Mouse (Mus musculus) gastrocnemius, postnatal 36 days (tissue): Measurements from ENCODE around the gene Gm14326. TPM values are rescaled to one million over a fixed set of nuclear protein-coding genes. Genes with fewer than 3 reads are reported as not detected.
A peak's percentile ranks its signal among the peaks of the same experiment; 100 is the strongest.
"Not testable (repeated sequence)": the region's sequence is repeated elsewhere in the genome, so short reads cannot be mapped to it uniquely, and the experiment has no call there.

Experiments
- DNase-seq, 2 experiments: peaks; one replicate each; pipeline ENCODE4 v3.0.0; 2022
- intact Hi-C: fragments of 180-260 bp; cut with DNase I; formaldehyde crosslinking; loops from one replicate; pipeline ENCODE4 v1.15.1; 2025
- long read RNA-seq, 2 experiments: library from polyadenylated mRNA; stranded (forward); transcript quantifications; one replicate each; pipeline ENCODE4 v2.0.0; 2021
- total RNA-seq, 2 experiments: library from RNA; stranded (reverse); gene quantifications; 2 replicates each; pipeline ENCODE4 v1.2.3; 2021

Gm14326 gene
- total RNA-seq, result 10 to 100 TPM; 28.1 to 34.8 TPM
- long read RNA-seq, experiment 1, transcript Gm14326-201 (4 exons, 767 nt), result major isoform, 11 of 21 reads
- long read RNA-seq, experiment 1, partial matches to known transcripts, result 0 of 21 reads
- long read RNA-seq, experiment 1, other reads (novel, unspliced or antisense), result 6 of 21 reads
- long read RNA-seq, experiment 2, transcript Gm14326-202 (5 exons, 1,807 nt), result minor isoform, 6 of 28 reads
- long read RNA-seq, experiment 2, transcript Gm14326-201 (4 exons, 767 nt), result major isoform, 15 of 28 reads
- long read RNA-seq, experiment 2, partial matches to known transcripts, result 1 of 28 reads
- long read RNA-seq, experiment 2, other reads (novel, unspliced or antisense), result 6 of 28 reads

DNA sequence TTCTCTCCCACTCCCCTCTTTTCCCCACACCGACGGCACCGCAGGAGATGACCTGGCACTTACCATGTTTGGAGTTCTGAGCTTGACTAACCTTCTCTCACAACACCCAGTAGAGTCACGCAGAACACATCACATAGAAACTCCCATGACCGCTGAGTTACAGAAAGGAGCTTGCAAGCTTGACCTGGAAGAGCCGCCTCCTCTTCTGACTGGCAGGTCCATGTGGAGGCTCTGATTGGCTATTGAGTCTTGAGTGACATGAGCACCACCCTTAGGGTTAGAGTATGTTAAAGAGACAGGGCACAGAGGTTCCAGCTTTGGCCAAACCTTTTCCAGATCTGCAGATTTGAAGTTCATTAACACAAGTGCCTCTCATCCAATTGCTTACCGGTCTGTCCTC, at the start of gene Gm14326:
TSS of gene Gm14326 (minus strand) at position 153 of the 400 bp plus-strand sequence.
- intact Hi-C loops, result not testable (repeated sequence)
- DNase-seq, result peak; percentile 72 to 73

DNA sequence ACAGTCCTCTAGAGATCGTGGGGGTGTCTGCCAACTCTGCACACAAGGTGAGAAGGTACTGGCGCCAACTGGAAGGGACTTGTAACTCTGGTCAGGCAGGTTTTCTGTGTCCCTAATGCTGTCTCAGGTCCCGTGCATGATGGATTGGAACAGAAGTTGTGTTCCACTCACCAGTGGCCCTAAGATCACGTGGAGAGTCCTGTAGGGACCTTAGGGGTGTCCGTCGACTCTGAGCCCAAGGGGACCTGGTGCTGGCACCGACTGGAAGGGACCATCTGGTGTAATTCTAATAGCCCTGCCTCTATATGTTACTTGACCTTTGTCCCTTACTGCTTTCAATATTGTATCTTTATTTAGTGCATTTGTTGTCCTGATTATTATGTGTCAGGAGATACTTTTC, 17.7 kb upstream of the Gm14326 start:
- DNase-seq, result not testable (repeated sequence)

DNA sequence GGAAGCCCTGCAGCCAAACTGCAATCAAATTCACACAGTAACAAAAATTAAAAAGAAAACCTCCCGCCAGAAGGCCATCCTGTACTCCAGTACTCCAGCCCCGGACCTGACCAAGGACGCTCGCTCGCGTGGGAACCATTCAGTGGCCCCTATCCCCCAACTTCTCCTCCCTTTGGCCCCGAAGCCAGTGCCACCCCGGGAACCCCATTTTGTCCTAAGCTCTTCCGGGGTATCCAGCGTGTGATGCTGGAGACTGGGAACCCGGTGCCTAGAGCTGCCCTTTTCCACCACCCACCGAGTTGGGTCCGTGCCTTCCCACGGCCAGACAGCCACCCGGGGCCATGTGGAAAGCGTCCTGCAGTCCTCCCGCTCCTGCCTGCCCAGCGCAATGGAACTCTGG, 363 bp downstream of the Gm14326 start:
- intact Hi-C loops, result not testable (repeated sequence)
- peak in 1 of 2 experiments; percentile 14 for DNase-seq

More for the DNA sequence above, 17.7 kb upstream of the Gm14326 start:
- intact Hi-C loops, result not testable (repeated sequence)

DNA sequence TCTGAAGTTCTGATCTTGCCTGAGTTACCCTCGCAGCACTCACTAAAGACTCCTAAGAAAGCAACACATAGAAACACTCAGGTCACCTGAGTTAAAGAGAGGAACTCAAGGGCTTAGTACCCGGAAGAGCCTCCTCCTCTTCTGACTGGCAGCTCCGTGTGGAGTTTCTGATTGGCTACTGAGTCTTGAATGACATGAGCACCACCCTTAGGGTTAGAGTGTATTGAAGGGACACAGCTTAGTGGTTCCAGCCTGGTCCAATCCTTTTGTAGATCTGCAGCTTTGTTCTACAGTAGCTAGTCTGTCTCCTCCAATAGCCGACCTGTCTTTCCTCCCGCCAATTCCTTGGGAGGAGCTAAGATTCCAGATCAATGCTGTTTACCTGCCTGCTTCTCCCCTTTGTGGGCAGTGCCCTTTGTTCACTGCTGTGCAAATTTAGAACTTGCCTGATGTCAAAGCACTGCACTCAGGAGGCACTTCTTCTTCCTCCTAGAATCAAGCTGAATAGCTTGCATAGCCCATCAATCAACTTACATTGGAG, 31.5 kb downstream of the Gm14326 start, which contains the start of gene Zfp972:
TSS of gene Zfp972 (minus strand) at position 51 of the 541 bp plus-strand sequence.
- DNase-seq, intact Hi-C loops: not testable (repeated sequence)

DNA sequence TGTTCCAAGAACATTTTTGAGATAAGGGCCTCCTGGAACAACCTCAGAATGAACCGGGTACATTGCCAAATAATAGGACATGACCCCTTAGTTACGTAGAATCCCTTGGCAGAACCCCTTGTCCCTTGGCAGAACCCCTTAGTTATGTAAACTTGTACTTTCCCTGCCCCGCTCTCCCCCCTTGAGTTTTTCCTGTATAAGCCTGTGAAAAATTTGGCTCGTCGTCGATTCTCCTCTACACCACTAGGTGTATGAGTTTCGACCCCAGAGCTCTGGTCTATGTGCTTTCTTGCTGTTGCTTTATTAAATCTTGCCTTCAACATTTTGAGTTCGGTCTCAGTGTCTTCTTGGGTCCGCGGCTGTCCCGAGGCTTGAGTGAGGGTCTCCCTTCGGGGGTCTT, 53.8 kb downstream of the Gm14326 start:
- DNase-seq, intact Hi-C loops: not testable (repeated sequence)

DNA sequence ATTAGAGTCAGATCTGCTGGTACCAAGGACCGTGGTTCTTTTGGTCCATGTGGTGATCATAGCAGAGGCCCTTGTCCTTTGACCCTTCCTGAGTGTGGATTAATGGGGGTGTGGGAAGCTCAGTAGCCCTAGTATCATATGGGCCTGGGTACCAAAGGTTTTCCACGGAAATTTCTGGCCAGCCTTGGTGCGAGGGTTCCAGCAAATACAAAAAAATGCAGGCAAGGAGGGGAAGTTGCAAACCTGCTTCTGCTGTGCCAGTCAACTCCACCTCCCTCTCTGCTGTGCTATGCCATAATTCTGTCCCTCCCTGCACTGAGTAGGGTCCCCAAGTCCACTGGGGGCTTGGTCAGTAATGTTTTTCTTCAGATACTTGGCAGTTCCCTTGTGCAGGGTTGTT, 58.9 kb downstream of the Gm14326 start:
- DNase-seq, intact Hi-C loops: not testable (repeated sequence)

DNA sequence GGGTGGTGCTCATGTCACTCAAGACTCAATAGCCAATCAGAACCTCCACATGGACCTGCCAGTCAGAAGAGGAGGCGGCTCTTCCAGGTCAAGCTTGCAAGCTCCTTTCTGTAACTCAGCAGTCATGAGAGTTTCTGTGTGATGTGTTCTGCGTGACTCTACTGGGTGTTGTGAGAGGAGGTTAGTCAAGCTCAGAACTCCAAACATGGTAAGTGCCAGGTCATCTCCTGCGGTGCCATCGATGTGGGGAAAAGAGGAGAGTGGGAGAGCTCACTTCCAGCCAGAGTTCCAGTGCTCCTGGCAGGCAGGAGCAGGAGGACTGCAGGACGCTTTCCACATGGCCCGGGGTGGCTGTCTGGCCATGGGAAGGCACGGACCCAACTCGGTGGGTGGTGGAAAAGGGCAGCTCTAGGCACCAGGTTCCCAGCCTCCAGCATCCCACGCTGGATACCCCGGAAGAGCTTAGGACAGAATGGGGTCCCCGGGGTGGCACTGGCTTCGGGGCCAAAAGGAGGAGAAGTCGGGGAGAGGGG, 60.0 kb downstream of the Gm14326 start, which contains the start of gene Gm14327:
TSS of gene Gm14327 (plus strand) at position 51 of the 533 bp plus-strand sequence.
- DNase-seq, intact Hi-C loops: not testable (repeated sequence)

DNA sequence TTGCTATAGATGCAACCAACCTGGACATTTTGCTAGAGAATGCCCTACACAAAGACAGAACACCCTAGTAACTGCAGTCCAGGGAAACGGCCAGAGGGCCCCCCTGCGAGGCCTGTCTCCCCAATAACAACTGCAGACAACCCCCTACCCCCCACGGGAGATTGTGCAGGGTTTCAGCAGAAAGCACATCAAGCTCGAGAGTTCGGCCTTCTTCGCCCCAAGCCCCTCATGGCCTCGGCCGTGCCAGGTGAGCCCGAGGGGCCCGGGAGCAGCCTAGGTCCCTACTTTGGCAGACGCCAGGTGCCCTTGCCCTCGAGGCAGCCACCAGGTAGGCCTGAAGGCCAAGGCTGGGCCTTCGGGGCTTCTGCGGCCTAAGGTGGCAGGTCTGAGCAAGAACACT, 69.4 kb downstream of the Gm14326 start:
- DNase-seq, intact Hi-C loops: not testable (repeated sequence)

Other genes with a start within 250 kb of the Gm14326 start
- 10 to 100 TPM; 19.6 to 25.9 TPM for gene Gm14322, start 198.0 kb downstream of the Gm14326 start, total RNA-seq
- gene Gm14325, start 117.0 kb downstream of the Gm14326 start, total RNA-seq, result 10 to 100 TPM; 73.6 to 83.3 TPM
- gene Gm14327, start 60.2 kb downstream of the Gm14326 start, total RNA-seq, result 1 to 10 TPM; 2.9 to 4.4 TPM
- gene Zfp972, start 31.7 kb downstream of the Gm14326 start, total RNA-seq, result under 1 TPM in 1 of 2 experiments, not detected in 1; 0.51 TPM
- gene Zfp971, start 66.0 kb upstream of the Gm14326 start, total RNA-seq, result 10 to 100 TPM; 27.3 to 29.4 TPM
- gene Zfp931, start 121.2 kb upstream of the Gm14326 start, total RNA-seq, result 1 to 10 TPM; 9.0 to 9.9 TPM
- not detected for gene Phactr3, start 161.7 kb upstream of the Gm14326 start, total RNA-seq